Mouse (Mus musculus): ENCODE results near the gene Gpatch8. TPM values are rescaled to one million over a fixed set of nuclear protein-coding genes. Genes with fewer than 3 reads are reported as not detected.

Gene Gpatch8
- polyA plus RNA-seq, 1 experiment from 2014 or later: 68.1 TPM

- H3K27me3 ChIP-seq (ENCODE audit: control insufficient read depth, insufficient read depth, low read length): no peaks in the 10 kb centered on the region
- no peaks in the 10 kb centered on the region for H3K4me1 ChIP-seq (replicated peaks; ENCODE audit: control insufficient read depth, insufficient read depth, low read length)
- WGBS: 95% methylated on average over 23 of the region's 23 CpGs
- H3K36me3 ChIP-seq (ENCODE audit: control insufficient read depth, insufficient read depth, low read length): peaks cover 11% of the 10 kb centered on the region
- no peak for DNase-seq (ENCODE audit: low spot score)
- no peaks in the 10 kb centered on the region for H3K9me3 ChIP-seq (ENCODE audit: control insufficient read depth, low read length)
- H3K4me2 ChIP-seq (replicated peaks; ENCODE audit: low read depth, low read length): no peak overlapping the region
- H3K4me3 ChIP-seq (ENCODE audit: low read depth, low read length): no peak overlapping the region
- no peak overlapping the region for H3K9ac ChIP-seq (ENCODE audit: low read depth, low read length)
- H3K27ac ChIP-seq (ENCODE audit: low read depth, low read length): no peak overlapping the region
- ATAC-seq (ENCODE audit: low FRiP score): no peak
These were observed 76.6 kb downstream of the Gpatch8 start for GRCm38 (mm10) chr11:102479581-102479980.

GRCm38 (mm10) chr11:102478671-102479070 is 77.5 kb downstream of the Gpatch8 start:
- WGBS: 80% methylated on average over 3 of the region's 3 CpGs
- Histone ChIP-seq H3K4me1 (replicated peaks; ENCODE audit: control insufficient read depth, insufficient read depth, low read length) (no peaks in the 10 kb centered on the region), H3K27ac (ENCODE audit: low read depth, low read length) (no peak overlapping the region), H3K4me3 (ENCODE audit: low read depth, low read length) (no peak overlapping the region), H3K4me2 (replicated peaks; ENCODE audit: low read depth, low read length) (no peak overlapping the region), H3K9ac (ENCODE audit: low read depth, low read length) (no peak overlapping the region), H3K27me3 (ENCODE audit: control insufficient read depth, insufficient read depth, low read length) (no peaks in the 10 kb centered on the region), H3K9me3 (ENCODE audit: control insufficient read depth, low read length) (no peaks in the 10 kb centered on the region), H3K36me3 (ENCODE audit: control insufficient read depth, insufficient read depth, low read length) (peaks cover 11% of the 10 kb centered on the region)
- DNase-seq (ENCODE audit: low spot score) (no peak), ATAC-seq (ENCODE audit: low FRiP score) (no peak)

- Histone ChIP-seq H3K4me2 (replicated peaks; ENCODE audit: low read depth, low read length) (no peak overlapping the region), H3K27me3 (ENCODE audit: control insufficient read depth, insufficient read depth, low read length) (no peaks in the 10 kb centered on the region), H3K36me3 (ENCODE audit: control insufficient read depth, insufficient read depth, low read length) (peaks cover 7% of the 10 kb centered on the region; the same call in 1 of the 2 replicates), H3K9ac (ENCODE audit: low read depth, low read length) (no peak overlapping the region), H3K27ac (ENCODE audit: low read depth, low read length) (no peak overlapping the region), H3K9me3 (ENCODE audit: control insufficient read depth, low read length) (no peaks in the 10 kb centered on the region), H3K4me1 (replicated peaks; ENCODE audit: control insufficient read depth, insufficient read depth, low read length) (no peaks in the 10 kb centered on the region), H3K4me3 (ENCODE audit: low read depth, low read length) (no peak overlapping the region)
- no peak for ATAC-seq (ENCODE audit: low FRiP score)
- 98% methylated on average over 3 of the region's 3 CpGs for WGBS
- DNase-seq (ENCODE audit: low spot score): no peak
These were observed 81.2 kb downstream of the Gpatch8 start for GRCm38 (mm10) chr11:102475027-102475426.

GRCm38 (mm10) chr11:102469648-102470357 is 86.4 kb downstream of the Gpatch8 start, which contains the start of gene Itga2b:
TSS of gene Itga2b (minus strand) at chr11:102470122.
- Histone ChIP-seq H3K9me3 (ENCODE audit: control insufficient read depth, low read length) (no peaks in the 10 kb centered on the region), H3K9ac (ENCODE audit: low read depth, low read length) (no peak within 1 kb of the TSS), H3K27me3 (ENCODE audit: control insufficient read depth, insufficient read depth, low read length) (0 out of 2 replicates have a peak, but pooled peaks cover 5% of the 10 kb centered on the region), H3K4me2 (replicated peaks; ENCODE audit: low read depth, low read length) (no peak within 1 kb of the TSS), H3K4me3 (ENCODE audit: low read depth, low read length) (no peak within 1 kb of the TSS), H3K36me3 (ENCODE audit: control insufficient read depth, insufficient read depth, low read length) (no peaks in the 10 kb centered on the region), H3K4me1 (replicated peaks; ENCODE audit: control insufficient read depth, insufficient read depth, low read length) (peaks cover 4% of the 10 kb centered on the region), H3K27ac (ENCODE audit: low read depth, low read length) (no peak within 1 kb of the TSS)
- ATAC-seq (ENCODE audit: low FRiP score) (no peak), DNase-seq (ENCODE audit: low spot score) (no peak)
- 68% methylated on average over 11 of the region's 11 CpGs for WGBS

GRCm38 (mm10) chr11:102467041-102467631 is 89.1 kb downstream of the Gpatch8 start:
- Histone ChIP-seq H3K4me1 (replicated peaks; ENCODE audit: control insufficient read depth, insufficient read depth, low read length) (peaks cover 4% of the 10 kb centered on the region), H3K27me3 (ENCODE audit: control insufficient read depth, insufficient read depth, low read length) (0 out of 2 replicates have a peak, but pooled peaks cover 5% of the 10 kb centered on the region), H3K36me3 (ENCODE audit: control insufficient read depth, insufficient read depth, low read length) (no peaks in the 10 kb centered on the region), H3K9ac (ENCODE audit: low read depth, low read length) (peak overlapping the region; percentile 40; the same call in 1 of the 2 replicates), H3K4me3 (ENCODE audit: low read depth, low read length) (peak overlapping the region; percentile 31), H3K4me2 (replicated peaks; ENCODE audit: low read depth, low read length) (peak overlapping the region; percentile 73), H3K9me3 (ENCODE audit: control insufficient read depth, low read length) (no peaks in the 10 kb centered on the region), H3K27ac (ENCODE audit: low read depth, low read length) (no peak overlapping the region)
- under 1% methylated on average over 37 of the region's 37 CpGs for WGBS
- ATAC-seq (ENCODE audit: low FRiP score) (peak; percentile 82), DNase-seq (ENCODE audit: low spot score) (peak; percentile 90)

- H3K27me3 ChIP-seq (ENCODE audit: control insufficient read depth, insufficient read depth, low read length): 0 out of 2 replicates have a peak, but pooled peaks cover 5% of the 10 kb centered on the region
- 0 out of 2 replicates have a peak overlapping the region, but pooled peaks have one; percentile 1 for H3K4me2 ChIP-seq (replicated peaks; ENCODE audit: low read depth, low read length)
- H3K9ac ChIP-seq (ENCODE audit: low read depth, low read length): no peak overlapping the region
- ATAC-seq (ENCODE audit: low FRiP score) (peak; percentile 14; the same call in 1 of the 2 replicates), DNase-seq (ENCODE audit: low spot score) (peak; percentile 54)
- WGBS: 8% methylated on average over 26 of the region's 26 CpGs
- H3K4me1 ChIP-seq (replicated peaks; ENCODE audit: control insufficient read depth, insufficient read depth, low read length): peaks cover 4% of the 10 kb centered on the region
- H3K4me3 ChIP-seq (ENCODE audit: low read depth, low read length): no peak overlapping the region
- H3K9me3 ChIP-seq (ENCODE audit: control insufficient read depth, low read length): no peaks in the 10 kb centered on the region
- H3K36me3 ChIP-seq (ENCODE audit: control insufficient read depth, insufficient read depth, low read length): no peaks in the 10 kb centered on the region
- H3K27ac ChIP-seq (ENCODE audit: low read depth, low read length): no peak overlapping the region
These were observed 90.3 kb downstream of the Gpatch8 start for GRCm38 (mm10) chr11:102465713-102466436.

- Histone ChIP-seq H3K36me3 (ENCODE audit: control insufficient read depth, insufficient read depth, low read length) (no peaks in the 10 kb centered on the region), H3K27me3 (ENCODE audit: control insufficient read depth, insufficient read depth, low read length) (0 out of 2 replicates have a peak, but pooled peaks cover 5% of the 10 kb centered on the region), H3K4me2 (replicated peaks; ENCODE audit: low read depth, low read length) (no peak overlapping the region), H3K4me1 (replicated peaks; ENCODE audit: control insufficient read depth, insufficient read depth, low read length) (peaks cover 4% of the 10 kb centered on the region), H3K27ac (ENCODE audit: low read depth, low read length) (no peak overlapping the region), H3K9me3 (ENCODE audit: control insufficient read depth, low read length) (no peaks in the 10 kb centered on the region), H3K9ac (ENCODE audit: low read depth, low read length) (no peak overlapping the region), H3K4me3 (ENCODE audit: low read depth, low read length) (no peak overlapping the region)
- WGBS: 94% methylated on average over 6 of the region's 6 CpGs
- no peak for ATAC-seq (ENCODE audit: low FRiP score)
- no peak for DNase-seq (ENCODE audit: low spot score)
These were observed 91.3 kb downstream of the Gpatch8 start for GRCm38 (mm10) chr11:102464901-102465300.

- 90% methylated on average over 3 of the region's 3 CpGs for WGBS
- H3K27ac ChIP-seq (ENCODE audit: low read depth, low read length): no peak overlapping the region
These were observed 94.4 kb downstream of the Gpatch8 start for GRCm38 (mm10) chr11:102461764-102462163.

More at GRCm38 (mm10) chr11:102461764-102462163, 94.4 kb downstream of the Gpatch8 start:
- no peaks in the 10 kb centered on the region; the same call in none of the 2 replicates for H3K4me1 ChIP-seq (replicated peaks; ENCODE audit: control insufficient read depth, insufficient read depth, low read length)
- no peaks in the 10 kb centered on the region for H3K36me3 ChIP-seq (ENCODE audit: control insufficient read depth, insufficient read depth, low read length)
- no peak for ATAC-seq (ENCODE audit: low FRiP score)
- no peak for DNase-seq (ENCODE audit: low spot score)
- H3K4me3 ChIP-seq (ENCODE audit: low read depth, low read length): no peak overlapping the region
- H3K9me3 ChIP-seq (ENCODE audit: control insufficient read depth, low read length): no peaks in the 10 kb centered on the region
- peaks cover 10% of the 10 kb centered on the region; the same call in 1 of the 2 replicates for H3K27me3 ChIP-seq (ENCODE audit: control insufficient read depth, insufficient read depth, low read length)
- H3K4me2 ChIP-seq (replicated peaks; ENCODE audit: low read depth, low read length): no peak overlapping the region
- no peak overlapping the region for H3K9ac ChIP-seq (ENCODE audit: low read depth, low read length)
